Mouse (Mus musculus): ENCODE data around the gene 6330403K07Rik.

The 6330403K07Rik gene

GRCm38 (mm10) chr11:71033163-71033761 lies at the start of gene 6330403K07Rik:
6330403K07Rik (minus strand) TSS chr11:71033513.
- peak; percentile 24 for DNase-seq

- DNase-seq = no peak
Observed at GRCm38 (mm10) chr11:71076342-71076741, 43.0 kb upstream of the 6330403K07Rik start.

GRCm38 (mm10) chr11:71052554-71052953 lies 19.2 kb upstream of the 6330403K07Rik start:
- DNase-seq = peak; percentile 35

- no peak for DNase-seq
Observed at GRCm38 (mm10) chr11:71039526-71040298, 6.4 kb upstream of the 6330403K07Rik start.

DNA sequence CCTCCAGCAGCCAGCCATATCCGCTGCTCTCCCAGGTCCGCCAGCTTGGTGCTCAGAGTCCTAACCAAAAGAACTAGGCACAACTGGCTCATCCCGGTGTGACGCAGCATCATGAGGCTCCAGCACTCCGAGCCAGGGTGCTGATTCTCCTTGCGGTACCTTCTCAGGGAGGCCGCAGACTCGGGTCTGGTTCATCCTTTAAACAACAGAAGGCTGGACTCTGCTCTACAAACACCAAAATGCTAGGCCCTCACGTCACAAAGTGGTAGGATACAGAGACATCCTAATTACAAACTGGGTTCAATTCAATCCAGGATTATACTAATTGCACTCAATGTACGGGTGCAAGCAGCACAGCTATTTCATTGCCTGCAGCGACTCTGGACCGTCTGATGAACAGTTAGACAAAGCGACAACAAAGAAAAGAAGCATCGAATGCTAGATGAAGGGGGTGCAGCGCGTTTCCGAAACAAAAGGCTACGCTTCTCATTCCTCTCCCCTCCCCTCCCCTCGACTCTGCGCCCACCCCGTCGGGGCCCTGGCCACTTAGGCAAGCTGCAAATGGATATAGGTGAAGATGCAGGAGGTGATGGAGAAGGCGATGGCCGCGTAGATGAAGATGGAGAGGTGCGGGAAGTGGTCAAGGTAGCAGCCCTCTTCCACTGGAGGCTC lies 686 bp downstream of the 6330403K07Rik start:
- peak; percentile 6 for DNase-seq

GRCm38 (mm10) chr11:71032070-71032469 lies 1.2 kb downstream of the 6330403K07Rik start:
- no peak for DNase-seq

DNA sequence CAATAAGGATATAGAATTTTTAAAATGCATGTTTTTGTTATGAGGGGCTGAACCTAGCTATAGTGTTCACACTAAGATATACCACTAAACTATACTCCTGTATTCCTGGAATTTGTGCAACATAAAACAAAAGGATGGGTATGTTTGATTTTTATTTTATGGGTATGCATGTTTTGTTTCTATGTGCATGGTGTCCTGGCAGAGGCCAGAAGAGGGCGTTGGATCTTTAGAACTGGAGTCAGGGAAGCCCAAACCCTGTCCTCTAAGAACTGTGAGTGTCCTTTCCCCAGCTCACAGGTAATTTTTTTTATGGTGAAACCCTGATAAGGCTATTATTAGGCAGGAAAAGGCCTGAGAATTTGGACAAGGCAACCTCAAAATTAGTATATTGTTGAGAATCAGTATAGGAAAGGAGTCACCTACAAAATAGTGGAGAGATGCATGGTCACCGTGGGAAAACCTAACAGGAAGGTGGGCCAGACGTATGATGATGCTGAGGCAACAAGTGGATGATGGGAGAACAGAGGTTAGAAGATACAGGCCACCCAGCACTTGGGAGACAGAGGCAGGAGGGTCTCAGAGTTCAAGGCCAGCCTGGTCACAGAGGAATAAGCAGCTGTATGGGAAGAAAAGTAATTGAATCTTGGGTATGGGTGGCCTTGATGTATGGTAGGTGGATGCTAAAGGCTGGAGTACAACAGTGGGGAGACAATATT lies 3.8 kb downstream of the 6330403K07Rik start:
- no peak for DNase-seq

GRCm38 (mm10) chr11:71028280-71028679 lies 5.0 kb downstream of the 6330403K07Rik start:
- DNase-seq = no peak

GRCm38 (mm10) chr11:71019201-71020068 lies 13.9 kb downstream of the 6330403K07Rik start, which contains the start of the genes Mis12 and Derl2:
Mis12 (plus strand) TSS chr11:71019611.
Derl2 (minus strand) TSS chr11:71019841.
- peak; percentile 99 for DNase-seq

DNA sequence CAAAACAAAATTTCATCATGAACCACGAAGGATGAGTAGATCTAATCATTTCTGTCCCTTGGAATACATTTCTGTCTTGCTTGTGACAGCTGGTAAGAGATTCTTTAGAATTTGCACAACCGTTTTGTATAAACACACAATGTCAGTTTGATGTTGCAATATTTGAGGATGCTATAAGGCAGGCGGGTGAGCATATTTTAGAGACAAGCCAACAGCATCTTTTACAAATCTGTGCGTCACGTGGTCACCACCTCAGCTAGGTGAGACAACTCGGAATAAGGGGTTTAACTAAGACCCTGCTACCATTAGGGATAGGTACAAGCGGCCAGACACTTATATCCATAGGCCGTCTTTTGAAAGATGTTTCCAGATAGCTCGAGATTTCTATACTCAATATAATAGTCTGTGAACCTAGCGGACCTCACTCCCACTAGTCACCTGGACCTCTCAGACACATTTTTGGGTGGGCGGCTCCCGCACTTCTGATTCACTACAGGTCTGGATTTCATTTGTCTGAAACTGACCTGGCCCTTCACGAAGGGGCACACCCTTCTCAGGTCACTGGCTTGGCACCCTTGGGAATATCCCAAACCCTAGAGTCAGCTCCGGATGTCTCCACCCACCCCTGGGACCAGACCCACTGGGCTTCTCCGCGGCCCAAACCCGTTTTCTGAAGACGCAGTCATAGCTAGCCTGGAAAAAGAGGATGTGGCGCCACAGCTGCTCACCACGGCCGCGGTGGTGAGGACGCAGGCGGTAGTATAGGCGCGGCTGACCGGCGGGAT lies 14.7 kb downstream of the 6330403K07Rik start:
- no peak for DNase-seq

DNA sequence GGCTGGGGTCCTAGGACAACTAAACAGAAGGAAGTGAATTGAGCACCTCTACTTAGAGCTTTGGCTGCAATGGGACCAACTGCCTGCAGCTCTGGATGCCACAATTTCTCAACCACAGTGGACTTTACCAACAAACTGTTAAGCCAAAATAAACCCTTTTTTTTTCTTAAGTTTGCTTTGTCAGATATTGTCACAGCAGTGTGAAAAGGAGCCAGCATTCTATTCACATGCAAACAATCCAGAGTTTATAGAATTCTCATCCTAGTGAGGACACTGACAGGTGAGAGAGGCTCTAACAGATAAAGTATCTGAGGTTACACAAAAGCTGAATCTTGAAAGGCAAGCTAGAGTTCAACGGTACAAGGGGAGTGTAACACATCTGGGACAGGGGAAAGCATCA lies 16.3 kb downstream of the 6330403K07Rik start:
- DNase-seq = no peak

DNA sequence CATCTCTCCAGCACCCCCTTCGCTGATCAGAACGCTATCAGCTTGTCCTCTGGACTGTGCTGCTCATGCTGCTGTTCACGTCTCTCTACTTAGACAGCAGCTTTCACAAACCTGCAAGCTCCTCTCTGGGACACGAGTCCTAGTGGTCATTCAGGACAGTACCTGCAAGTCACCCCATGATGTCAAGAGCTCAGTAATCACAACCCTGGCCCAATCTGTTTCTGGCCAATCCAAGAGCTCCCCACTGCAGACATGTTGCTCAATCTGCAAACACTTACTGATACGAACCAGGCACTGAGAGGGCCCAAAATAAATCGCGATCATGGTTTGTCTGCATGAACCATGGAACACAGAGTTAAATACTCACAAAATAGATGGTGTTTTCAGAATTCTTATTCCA lies 20.6 kb downstream of the 6330403K07Rik start:
- no peak for DNase-seq

- DNase-seq = no peak
Observed at GRCm38 (mm10) chr11:71008321-71008720, 25.0 kb downstream of the 6330403K07Rik start.

DNA sequence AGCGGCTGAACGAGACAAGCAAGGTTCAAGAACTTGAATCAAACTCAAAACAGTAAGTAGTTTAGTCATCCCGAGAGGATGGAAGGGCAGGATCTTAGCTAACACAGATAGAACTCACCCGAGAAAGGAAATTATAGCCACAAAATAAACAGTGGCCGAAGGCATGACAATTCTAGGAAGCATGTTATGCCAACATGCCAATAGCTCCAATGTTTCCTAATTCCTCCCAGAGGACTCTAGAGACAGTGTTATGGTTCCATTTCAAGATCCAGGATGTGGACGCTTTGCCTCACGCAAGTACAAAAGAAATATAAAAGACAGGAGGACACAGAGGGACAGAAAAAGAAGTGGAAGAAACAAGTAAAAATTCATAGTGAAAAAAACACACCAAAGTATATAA lies 25.5 kb downstream of the 6330403K07Rik start:
- DNase-seq = no peak

- no peak for DNase-seq
Observed at GRCm38 (mm10) chr11:71007026-71007425, 26.3 kb downstream of the 6330403K07Rik start.

DNA sequence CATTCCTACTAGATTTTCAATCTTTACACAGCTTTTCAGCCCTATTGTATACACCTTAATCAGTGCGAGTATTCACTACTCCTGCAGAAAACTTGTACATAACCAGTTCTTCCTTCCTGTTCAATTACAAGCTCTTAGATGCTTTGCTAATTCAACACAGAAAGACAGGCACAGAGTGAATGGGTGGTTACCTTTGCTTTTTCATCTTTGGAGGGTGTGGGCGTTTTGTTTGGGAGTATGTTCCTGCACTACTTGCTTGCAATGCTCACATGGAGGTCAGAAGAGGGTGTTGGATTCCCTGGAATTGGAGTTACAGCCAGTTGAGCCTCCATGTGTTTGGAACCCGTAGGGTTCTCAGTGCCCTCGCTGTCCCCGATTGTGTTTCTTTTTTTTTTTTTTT lies 28.3 kb downstream of the 6330403K07Rik start:
- peak; percentile 47 for DNase-seq

- peak; percentile 98 for DNase-seq
Observed at GRCm38 (mm10) chr11:71004316-71004773, 29.0 kb downstream of the 6330403K07Rik start, which contains the start of gene Dhx33. Dhx33 (minus strand) TSS chr11:71004437.

DNA sequence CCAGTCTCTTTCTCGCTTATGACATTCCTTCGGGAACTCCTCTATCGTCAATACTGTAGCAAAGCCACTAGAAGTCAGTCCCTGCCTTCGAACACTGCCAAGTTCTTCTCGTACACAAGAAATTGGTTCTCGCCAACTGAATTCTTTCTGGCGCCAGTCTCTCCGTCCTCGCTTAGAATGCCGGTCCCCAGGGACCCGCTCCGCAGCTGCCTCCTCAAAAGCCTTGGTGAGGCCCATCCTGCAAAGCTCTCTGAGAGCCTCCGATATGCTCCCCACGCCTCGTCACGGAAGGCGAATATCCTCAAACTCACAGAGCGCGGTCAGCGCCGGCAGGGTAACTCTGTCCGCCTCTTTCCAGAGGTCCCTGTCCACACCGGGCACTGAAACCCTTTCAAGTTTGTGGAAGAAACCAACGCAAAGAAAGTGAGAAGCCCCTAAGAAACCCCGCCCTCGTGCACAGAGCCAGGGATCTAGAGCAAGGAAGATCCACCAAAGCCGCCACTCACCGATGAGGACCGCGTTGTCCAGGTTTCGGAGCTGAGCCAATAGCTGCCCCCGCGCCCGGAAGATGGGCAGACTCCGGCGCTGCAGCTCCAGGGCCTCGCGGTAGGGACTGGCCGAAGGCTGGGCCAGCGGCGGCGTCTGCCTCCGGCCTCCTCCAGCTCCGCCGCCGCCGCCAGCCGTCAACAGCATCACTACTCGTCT lies 29.6 kb downstream of the 6330403K07Rik start:
- DNase-seq = no peak

GRCm38 (mm10) chr11:71001167-71001566 lies 32.1 kb downstream of the 6330403K07Rik start:
- DNase-seq = no peak

DNA sequence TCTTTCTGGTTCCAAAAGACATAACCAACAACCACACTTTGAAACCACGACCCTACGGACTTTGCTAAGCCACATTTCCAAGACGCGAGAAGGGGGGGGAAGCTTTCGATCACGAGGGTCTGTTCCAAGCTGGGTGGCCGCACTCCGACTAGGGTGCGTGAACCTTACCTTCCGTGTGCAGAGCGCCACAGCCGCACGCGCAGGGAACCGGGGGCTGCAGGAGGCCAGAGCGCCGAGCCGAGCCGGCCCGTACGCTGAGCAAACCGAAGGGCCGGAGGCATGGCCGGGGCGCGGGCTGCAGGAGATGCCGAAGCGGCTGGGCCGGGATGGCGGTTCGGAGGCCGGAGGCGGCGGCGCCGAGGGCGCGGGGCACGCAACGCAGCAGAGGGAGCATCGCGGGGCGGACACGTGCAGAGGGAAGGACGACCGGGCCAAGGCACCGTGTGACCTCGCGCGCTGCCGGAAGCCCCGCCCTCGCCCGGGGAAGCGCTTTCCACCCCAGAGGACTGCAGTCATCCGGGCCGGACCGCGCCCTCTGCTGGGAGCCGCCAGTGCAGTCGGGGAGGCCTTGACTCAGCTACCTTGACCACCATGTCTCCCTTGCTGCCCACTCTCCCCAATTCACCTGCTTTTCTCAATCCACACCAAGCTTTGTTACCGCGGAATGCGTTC lies 50.6 kb downstream of the 6330403K07Rik start, which contains the start of gene C1qbp:
Gene C1qbp, minus strand, starts transcription at position 470 of the 672 bp plus-strand sequence.
- peak; percentile 93 for DNase-seq

All from cerebellum, adult 9-10 months (tissue).